Mouse (Mus musculus) liver, embryonic 14.5 days (tissue): Measurements from ENCODE around the gene Olfr721-ps1. TPM values are rescaled to one million over a fixed set of nuclear protein-coding genes. Genes with fewer than 3 reads are reported as not detected.

Source experiments
- ATAC-seq: fragments of 200-750 bp; cut with Nextera tagmentation; 2 replicates; pipeline ENCODE4 v1.8.0; 2017; ENCODE audit warnings: moderate number of reproducible peaks, mild to moderate bottlenecking, moderate library complexity; ENCODE audit not compliant: insufficient read depth
- DNase-seq, 3 experiments: peaks; one replicate each; pipeline ENCODE4 v3.0.0-alpha.2; 2012 to 2013; ENCODE audit warnings: low read depth in 3 of 3, low spot score in 3 of 3
- H3K27ac ChIP-seq: fragments of 300-500 bp; sonication (generic); 2 replicates; pipeline ENCODE4 v1.5.1; 2014; ENCODE audit warnings: moderate library complexity, mild to moderate bottlenecking, control low read depth, inconsistent platforms
- H3K27me3 ChIP-seq: fragments of 300-500 bp; sonication (generic); 2 replicates; pipeline ENCODE4 v1.6.1; 2014; ENCODE audit warnings: mild to moderate bottlenecking, low read length, moderate library complexity; ENCODE audit not compliant: control insufficient read depth, insufficient read depth
- H3K36me3 ChIP-seq: fragments of 300-500 bp; sonication (generic); replicated peaks from 2 replicates; pipeline ENCODE4 v1.6.1; 2014; ENCODE audit warnings: low read depth; ENCODE audit not compliant: control insufficient read depth, insufficient read depth
- H3K4me1 ChIP-seq, 2 experiments: fragments of 200-500 bp in 1 of 2; fragments of 300-500 bp in 1 of 2; sonication (generic) in 1 of 2; replicated peaks; 2 replicates each; pipeline ENCODE4 v1.6.1; 2012 to 2014; ENCODE audit warnings: antibody characterized with exemption in 1 of 2, inconsistent platforms in 1 of 2, low read length in 1 of 2; ENCODE audit not compliant: control insufficient read depth in 2 of 2, insufficient read depth in 2 of 2
- H3K4me2 ChIP-seq: fragments of 300-500 bp; sonication (generic); 2 replicates; pipeline ENCODE4 v1.6.1; 2014; ENCODE audit warnings: low read depth, mild to moderate bottlenecking, control low read depth, moderate library complexity
- H3K4me3 ChIP-seq, 2 experiments: fragments of 200-500 bp in 1 of 2; fragments of 300-500 bp in 1 of 2; sonication (generic) in 1 of 2; 2 replicates each; pipeline ENCODE4 v1.5.1; 2012 to 2014; ENCODE audit warnings: low read depth in 2 of 2, low read length in 2 of 2, mild to moderate bottlenecking in 2 of 2, control low read depth in 1 of 2, inconsistent platforms in 1 of 2, moderate library complexity in 1 of 2; ENCODE audit not compliant: insufficient read depth in 1 of 2
- H3K9ac ChIP-seq: fragments of 300-500 bp; sonication (generic); replicated peaks from 2 replicates; pipeline ENCODE4 v1.6.1; 2014; ENCODE audit warnings: mild to moderate bottlenecking, control low read depth, moderate library complexity
- H3K9me3 ChIP-seq: fragments of 300-500 bp; sonication (generic); 2 replicates; pipeline ENCODE4 v1.6.1; 2016; ENCODE audit warnings: low read length, mixed read lengths; ENCODE audit not compliant: control insufficient read depth
- CTCF ChIP-seq: IDR thresholded peaks from 2 replicates; pipeline ENCODE4 v1.5.1; 2016; ENCODE audit warnings: antibody characterized with exemption, low read depth, control low read depth
- EP300 ChIP-seq: IDR thresholded peaks from 2 replicates; pipeline ENCODE4 v1.6.1; 2016; ENCODE audit warnings: antibody characterized with exemption, low read depth
- WGBS: fragments of 180-500 bp; shearing (Covaris S2); extraction: QIAGEN DNeasy Blood & Tissue Kit; methylation state at CpG from one replicate; pipeline ENCODE4 v1.1.7; 2014; ENCODE audit not compliant: insufficient replicate concordance; 5-methylcytosine and 5-hydroxymethylcytosine counted together
- polyA plus RNA-seq, 2 experiments: library from polyadenylated mRNA; depleted of rRNA in 1 of 2; stranded (reverse) in 1 of 2; unstranded in 1 of 2; fragments of >200 nt; fragmentation: Nextera tagmentation in 1 of 2; extraction: Ambion mirVana in 1 of 2; gene quantifications; 2 replicates each; pipeline versions ENCODE4 v1.2.1 to v1.2.3; 2012 to 2014

The Olfr721-ps1 gene
- polyA plus RNA-seq, 2 experiments, result not detected

GRCm38 (mm10) chr14:14354511-14355359, 46.4 kb upstream of the Olfr721-ps1 start:
- 82% methylated on average over 13 of the region's 13 CpGs for WGBS
- Histone ChIP-seq H3K4me3 (no peak overlapping the region), H3K9me3 (peaks cover 35% of the 10 kb centered on the region), H3K4me2 (no peak overlapping the region), H3K27me3 (no peaks in the 10 kb centered on the region), H3K36me3 (no peaks in the 10 kb centered on the region), H3K4me1 (no peaks in the 10 kb centered on the region), H3K27ac (no peak overlapping the region), H3K9ac (no peak overlapping the region)
- no peak for ATAC-seq
- DNase-seq, result no peak
- TF ChIP-seq EP300 (no peak), CTCF (no peak)

GRCm38 (mm10) chr14:14355360-14355646, 45.8 kb upstream of the Olfr721-ps1 start:
- 64% methylated on average over 8 of the region's 8 CpGs for WGBS
- TF ChIP-seq CTCF, result no peak
- TF ChIP-seq EP300, result no peak
- Histone ChIP-seq H3K4me3 (no peak overlapping the region), H3K36me3 (no peaks in the 10 kb centered on the region), H3K27me3 (no peaks in the 10 kb centered on the region), H3K4me1 (no peaks in the 10 kb centered on the region), H3K9ac (no peak overlapping the region), H3K27ac (no peak overlapping the region), H3K9me3 (peaks cover 29% of the 10 kb centered on the region), H3K4me2 (no peak overlapping the region)
- ATAC-seq (no peak), DNase-seq (no peak)

GRCm38 (mm10) chr14:14395535-14395934, 5.6 kb upstream of the Olfr721-ps1 start:
- DNase-seq (no peak), ATAC-seq (no peak)
- Histone ChIP-seq H3K36me3 (no peaks in the 10 kb centered on the region), H3K27me3 (no peaks in the 10 kb centered on the region), H3K4me2 (no peak overlapping the region), H3K4me1 (no peaks in the 10 kb centered on the region), H3K9ac (no peak overlapping the region), H3K27ac (no peak overlapping the region), H3K4me3 (no peak overlapping the region), H3K9me3 (no peaks in the 10 kb centered on the region)
- 46% methylated on average over 1 of the region's 1 CpGs for WGBS
- TF ChIP-seq CTCF (no peak), EP300 (no peak)

GRCm38 (mm10) chr14:14436078-14436658, 35.1 kb downstream of the Olfr721-ps1 start:
- no peaks in the 10 kb centered on the region for H3K27me3 ChIP-seq
- no peaks in the 10 kb centered on the region for H3K36me3 ChIP-seq
- no peaks in the 10 kb centered on the region for H3K4me1 ChIP-seq
- 45% methylated on average over 3 of the region's 3 CpGs for WGBS
- no peak overlapping the region for H3K4me3 ChIP-seq
- TF ChIP-seq CTCF (no peak), EP300 (no peak)
- no peak overlapping the region for H3K27ac ChIP-seq
- DNase-seq (no peak), ATAC-seq (no peak)
- H3K4me2 ChIP-seq, result no peak overlapping the region
- H3K9me3 ChIP-seq, result no peaks in the 10 kb centered on the region
- H3K9ac ChIP-seq, result no peak overlapping the region

Other genes starting within 250 kb of the Olfr721-ps1 start
- gene Olfr720, start 214.5 kb upstream of the Olfr721-ps1 start, polyA plus RNA-seq (2012; rRNA removed), result not detected in 2 replicates
- gene Olfr720, start 214.5 kb upstream of the Olfr721-ps1 start, polyA plus RNA-seq (2014; fragmentation: Nextera tagmentation; extraction: Ambion mirVana), result not detected in 2 replicates
- gene Olfr31, start 78.5 kb upstream of the Olfr721-ps1 start, polyA plus RNA-seq (2012; rRNA removed), result not detected in 2 replicates
- gene Olfr31, start 78.5 kb upstream of the Olfr721-ps1 start, polyA plus RNA-seq (2014; fragmentation: Nextera tagmentation; extraction: Ambion mirVana), result not detected in 2 replicates
- 4.6 and 6.1 TPM in 2 replicates for gene Il3ra, start 55.0 kb upstream of the Olfr721-ps1 start, polyA plus RNA-seq (2012; rRNA removed)
- gene Il3ra, start 55.0 kb upstream of the Olfr721-ps1 start, polyA plus RNA-seq (2014; fragmentation: Nextera tagmentation; extraction: Ambion mirVana), result 1.7 and 2.3 TPM in 2 replicates